Comparison of ENCODE assay signal across 8 mouse cellular contexts in genomic region chrX:53974732-53975544, GRCm38 (mm10).
DNase-seq lines count a peak whose midpoint lies in the region; ATAC-seq and TF ChIP-seq lines count a peak whose summit lies in the region.

No protein-coding gene starts in this region.

- no peak for DNase-seq in gastrocnemius, adult 2 months
- no peak for DNase-seq in gastrocnemius, postnatal 36 days
- DNase-seq in forebrain, embryonic 14.5 days (ENCODE audit: low spot score) = peak; percentile 10
- no peak for DNase-seq in gastrocnemius, postnatal 4 days (ENCODE audit: low spot score in 2 of 2)
- no peak for DNase-seq in cerebellum, adult 9-10 months
- DNase-seq in lung, adult 18-20 months = no peak

- no peaks in the 10 kb centered on the region for H3K9me3 ChIP-seq in E14TG2a.4 (ENCODE audit: low read length)
- H3K9me3 ChIP-seq in forebrain, embryonic 14.5 days (replicated peaks; ENCODE audit: control insufficient read depth, low read length) = no peaks in the 10 kb centered on the region
- H3K9me3 ChIP-seq in liver, embryonic 16.5 days (replicated peaks; ENCODE audit: control insufficient read depth, low read length) = no peaks in the 10 kb centered on the region

- no peak for TF ChIP-seq CTCF in gastrocnemius, adult 2 months (IDR thresholded peaks at IDR 0.05)
- TF ChIP-seq CTCF in E14TG2a.4 (conservative IDR thresholded peaks at IDR 0.05; ENCODE audit: low read length) = no peak

- peak overlapping the region; percentile 19; the same call in 1 of the 2 replicates for H3K4me3 ChIP-seq in gastrocnemius, adult 2 months
- peak overlapping the region; percentile 52 for H3K4me3 ChIP-seq in E14TG2a.4 (replicated peaks; ENCODE audit: low read length)
- peak overlapping the region; percentile 29 for H3K4me3 ChIP-seq in forebrain, embryonic 14.5 days (ENCODE audit: low read depth, low read length)
- H3K4me3 ChIP-seq in liver, embryonic 16.5 days (ENCODE audit: low read depth, low read length) = no peak overlapping the region

- no peaks in the 10 kb centered on the region for H3K36me3 ChIP-seq in E14TG2a.4 (ENCODE audit: insufficient read depth, low read length)
- H3K36me3 ChIP-seq in forebrain, embryonic 14.5 days (ENCODE audit: control insufficient read depth, insufficient read depth, low read length) = no peaks in the 10 kb centered on the region
- H3K36me3 ChIP-seq in liver, embryonic 16.5 days (ENCODE audit: control insufficient read depth, insufficient read depth) = no peaks in the 10 kb centered on the region

- H3K27me3 ChIP-seq in E14TG2a.4 (ENCODE audit: insufficient read depth, low read length) = peaks cover 33% of the 10 kb centered on the region
- H3K27me3 ChIP-seq in forebrain, embryonic 14.5 days (replicated peaks; ENCODE audit: control insufficient read depth, insufficient read depth, low read length) = no peaks in the 10 kb centered on the region
- no peaks in the 10 kb centered on the region; the same call in 1 of the 2 replicates for H3K27me3 ChIP-seq in liver, embryonic 16.5 days (ENCODE audit: control insufficient read depth, insufficient read depth, low read depth, low read length)

- intact Hi-C loops in gastrocnemius, adult 2 months (cut with DNase I) = no loop called here
- intact Hi-C loops in gastrocnemius, postnatal 36 days (cut with DNase I) = no loop called here

- H3K9ac ChIP-seq in forebrain, embryonic 14.5 days (ENCODE audit: low read length) = peak overlapping the region; percentile 37; the same call in 1 of the 2 replicates
- no peak overlapping the region for H3K9ac ChIP-seq in liver, embryonic 16.5 days (ENCODE audit: low read depth, low read length)

- whole genome bisulfite sequencing in forebrain, embryonic 14.5 days = 30% methylated on average over 52 of the region's 52 CpGs
- WGBS in liver, embryonic 16.5 days (ENCODE audit: insufficient replicate concordance) = 24% methylated on average over 52 of the region's 52 CpGs

- H3K4me1 ChIP-seq in E14TG2a.4 (replicated peaks; ENCODE audit: low read depth, low read length) = no peaks in the 10 kb centered on the region
- no peaks in the 10 kb centered on the region for H3K4me1 ChIP-seq in forebrain, embryonic 14.5 days (ENCODE audit: control insufficient read depth, insufficient read depth, low read length)
- H3K4me1 ChIP-seq in liver, embryonic 16.5 days (ENCODE audit: control insufficient read depth, low read depth, low read length) = no peaks in the 10 kb centered on the region

- H3K27ac ChIP-seq in gastrocnemius, adult 2 months = no peak overlapping the region
- H3K27ac ChIP-seq in forebrain, embryonic 14.5 days (ENCODE audit: low read depth, low read length) = no peak overlapping the region
- no peak overlapping the region for H3K27ac ChIP-seq in liver, embryonic 16.5 days (ENCODE audit: low read length)

- H3K4me2 ChIP-seq in forebrain, embryonic 14.5 days (ENCODE audit: low read length) = peak overlapping the region; percentile 62
- peak overlapping the region; percentile 6; the same call in 1 of the 2 replicates for H3K4me2 ChIP-seq in liver, embryonic 16.5 days (ENCODE audit: low read depth, low read length)

- peak; percentile 61 for ATAC-seq in forebrain, embryonic 14.5 days
- no peak for ATAC-seq in liver, embryonic 16.5 days (ENCODE audit: low read depth)
